Mouse (Mus musculus): Measurements from ENCODE around the gene Gm6096. TPM values are rescaled to one million over a fixed set of nuclear protein-coding genes. Genes with fewer than 3 reads are reported as not detected.

The Gm6096 gene
- polyA plus RNA-seq, 1 experiment from 2014 or later = not detected

GRCm38 (mm10) chr7:34272465-34272864 lies 21.6 kb downstream of the Gm6096 start:
- Histone ChIP-seq H3K4me3 (ENCODE audit: low read depth, low read length) (no peak overlapping the region), H3K27me3 (replicated peaks; ENCODE audit: control insufficient read depth, insufficient read depth, low read length) (no peaks in the 10 kb centered on the region), H3K36me3 (ENCODE audit: control insufficient read depth, insufficient read depth, low read length) (no peaks in the 10 kb centered on the region), H3K9me3 (ENCODE audit: control insufficient read depth, low read length) (no peaks in the 10 kb centered on the region), H3K9ac (ENCODE audit: low read length) (no peak overlapping the region), H3K4me1 (replicated peaks; ENCODE audit: control insufficient read depth, insufficient read depth, low read length) (0 out of 2 replicates have a peak, but pooled peaks cover 3% of the 10 kb centered on the region), H3K4me2 (ENCODE audit: low read length) (no peak overlapping the region), H3K27ac (ENCODE audit: low read depth) (no peak overlapping the region)
- DNase-seq (ENCODE audit: low spot score) = no peak
- ATAC-seq (replicated peaks; ENCODE audit: low FRiP score, low TSS enrichment, low read depth) = no peak
- WGBS = 63% methylated on average over 4 of the region's 4 CpGs

GRCm38 (mm10) chr7:34276066-34276465 lies 25.2 kb downstream of the Gm6096 start:
- no peak overlapping the region for H3K27ac ChIP-seq (ENCODE audit: low read depth)
- 0 out of 2 replicates have a peak, but pooled peaks cover 3% of the 10 kb centered on the region for H3K36me3 ChIP-seq (ENCODE audit: control insufficient read depth, insufficient read depth, low read length)
- ATAC-seq (replicated peaks; ENCODE audit: low FRiP score, low TSS enrichment, low read depth) (no peak), DNase-seq (ENCODE audit: low spot score) (no peak)
- no peaks in the 10 kb centered on the region for H3K27me3 ChIP-seq (replicated peaks; ENCODE audit: control insufficient read depth, insufficient read depth, low read length)
- 96% methylated on average over 3 of the region's 3 CpGs for WGBS
- H3K9me3 ChIP-seq (ENCODE audit: control insufficient read depth, low read length) = no peaks in the 10 kb centered on the region
- no peak overlapping the region for H3K4me3 ChIP-seq (ENCODE audit: low read depth, low read length)
- H3K4me2 ChIP-seq (ENCODE audit: low read length) = no peak overlapping the region
- no peaks in the 10 kb centered on the region for H3K4me1 ChIP-seq (replicated peaks; ENCODE audit: control insufficient read depth, insufficient read depth, low read length)
- no peak overlapping the region for H3K9ac ChIP-seq (ENCODE audit: low read length)

- no peak for ATAC-seq (replicated peaks; ENCODE audit: low FRiP score, low TSS enrichment, low read depth)
- Histone ChIP-seq H3K27me3 (replicated peaks; ENCODE audit: control insufficient read depth, insufficient read depth, low read length) (no peaks in the 10 kb centered on the region), H3K36me3 (ENCODE audit: control insufficient read depth, insufficient read depth, low read length) (0 out of 2 replicates have a peak, but pooled peaks cover 3% of the 10 kb centered on the region), H3K9ac (ENCODE audit: low read length) (no peak overlapping the region), H3K4me3 (ENCODE audit: low read depth, low read length) (no peak overlapping the region), H3K9me3 (ENCODE audit: control insufficient read depth, low read length) (no peaks in the 10 kb centered on the region), H3K27ac (ENCODE audit: low read depth) (no peak overlapping the region), H3K4me2 (ENCODE audit: low read length) (no peak overlapping the region), H3K4me1 (replicated peaks; ENCODE audit: control insufficient read depth, insufficient read depth, low read length) (no peaks in the 10 kb centered on the region)
- 98% methylated on average over 2 of the region's 2 CpGs for WGBS
- no peak for DNase-seq (ENCODE audit: low spot score)
Observed at GRCm38 (mm10) chr7:34277656-34278055, 26.8 kb downstream of the Gm6096 start.

- Histone ChIP-seq H3K9ac (ENCODE audit: low read length) (no peak overlapping the region), H3K4me2 (ENCODE audit: low read length) (no peak overlapping the region), H3K4me3 (ENCODE audit: low read depth, low read length) (no peak overlapping the region), H3K4me1 (replicated peaks; ENCODE audit: control insufficient read depth, insufficient read depth, low read length) (no peaks in the 10 kb centered on the region), H3K27ac (ENCODE audit: low read depth) (no peak overlapping the region), H3K27me3 (replicated peaks; ENCODE audit: control insufficient read depth, insufficient read depth, low read length) (no peaks in the 10 kb centered on the region), H3K9me3 (ENCODE audit: control insufficient read depth, low read length) (no peaks in the 10 kb centered on the region), H3K36me3 (ENCODE audit: control insufficient read depth, insufficient read depth, low read length) (0 out of 2 replicates have a peak, but pooled peaks cover 3% of the 10 kb centered on the region)
- no peak for ATAC-seq (replicated peaks; ENCODE audit: low FRiP score, low TSS enrichment, low read depth)
- DNase-seq (ENCODE audit: low spot score) = no peak
Observed at GRCm38 (mm10) chr7:34290450-34291151, 39.8 kb downstream of the Gm6096 start.

- Histone ChIP-seq H3K4me2 (ENCODE audit: low read length) (no peak overlapping the region), H3K4me3 (ENCODE audit: low read depth, low read length) (no peak overlapping the region), H3K27me3 (replicated peaks; ENCODE audit: control insufficient read depth, insufficient read depth, low read length) (no peaks in the 10 kb centered on the region), H3K9me3 (ENCODE audit: control insufficient read depth, low read length) (no peaks in the 10 kb centered on the region), H3K9ac (ENCODE audit: low read length) (no peak overlapping the region), H3K4me1 (replicated peaks; ENCODE audit: control insufficient read depth, insufficient read depth, low read length) (no peaks in the 10 kb centered on the region), H3K27ac (ENCODE audit: low read depth) (no peak overlapping the region), H3K36me3 (ENCODE audit: control insufficient read depth, insufficient read depth, low read length) (no peaks in the 10 kb centered on the region)
- WGBS = 58% methylated on average over 1 of the region's 1 CpGs
- ATAC-seq (replicated peaks; ENCODE audit: low FRiP score, low TSS enrichment, low read depth) (no peak), DNase-seq (ENCODE audit: low spot score) (no peak)
Observed at GRCm38 (mm10) chr7:34291265-34291664, 40.4 kb downstream of the Gm6096 start.

GRCm38 (mm10) chr7:34292633-34293032 lies 41.8 kb downstream of the Gm6096 start:
- no peaks in the 10 kb centered on the region for H3K4me1 ChIP-seq (replicated peaks; ENCODE audit: control insufficient read depth, insufficient read depth, low read length)
- H3K4me3 ChIP-seq (ENCODE audit: low read depth, low read length) = no peak overlapping the region
- no peak overlapping the region for H3K9ac ChIP-seq (ENCODE audit: low read length)
- no peaks in the 10 kb centered on the region for H3K27me3 ChIP-seq (replicated peaks; ENCODE audit: control insufficient read depth, insufficient read depth, low read length)
- no peak overlapping the region for H3K27ac ChIP-seq (ENCODE audit: low read depth)
- DNase-seq (ENCODE audit: low spot score) (no peak), ATAC-seq (replicated peaks; ENCODE audit: low FRiP score, low TSS enrichment, low read depth) (no peak)
- H3K4me2 ChIP-seq (ENCODE audit: low read length) = no peak overlapping the region
- no peaks in the 10 kb centered on the region for H3K36me3 ChIP-seq (ENCODE audit: control insufficient read depth, insufficient read depth, low read length)
- WGBS = 87% methylated on average over 2 of the region's 2 CpGs
- H3K9me3 ChIP-seq (ENCODE audit: control insufficient read depth, low read length) = no peaks in the 10 kb centered on the region

GRCm38 (mm10) chr7:34296124-34296523 lies 45.3 kb downstream of the Gm6096 start:
- no peak overlapping the region for H3K27ac ChIP-seq (ENCODE audit: low read depth)
- no peak overlapping the region for H3K4me3 ChIP-seq (ENCODE audit: low read depth, low read length)
- H3K9ac ChIP-seq (ENCODE audit: low read length) = no peak overlapping the region
- peaks cover 6% of the 10 kb centered on the region; the same call in 1 of the 2 replicates for H3K4me1 ChIP-seq (replicated peaks; ENCODE audit: control insufficient read depth, insufficient read depth, low read length)
- H3K4me2 ChIP-seq (ENCODE audit: low read length) = no peak overlapping the region
- no peaks in the 10 kb centered on the region for H3K36me3 ChIP-seq (ENCODE audit: control insufficient read depth, insufficient read depth, low read length)
- H3K27me3 ChIP-seq (replicated peaks; ENCODE audit: control insufficient read depth, insufficient read depth, low read length) = no peaks in the 10 kb centered on the region
- H3K9me3 ChIP-seq (ENCODE audit: control insufficient read depth, low read length) = no peaks in the 10 kb centered on the region
- DNase-seq (ENCODE audit: low spot score) (no peak), ATAC-seq (replicated peaks; ENCODE audit: low FRiP score, low TSS enrichment, low read depth) (no peak)
- 94% methylated on average over 3 of the region's 3 CpGs for WGBS

- Histone ChIP-seq H3K27ac (ENCODE audit: low read depth) (no peak overlapping the region), H3K4me1 (replicated peaks; ENCODE audit: control insufficient read depth, insufficient read depth, low read length) (peaks cover 6% of the 10 kb centered on the region; the same call in 1 of the 2 replicates), H3K9me3 (ENCODE audit: control insufficient read depth, low read length) (no peaks in the 10 kb centered on the region), H3K9ac (ENCODE audit: low read length) (no peak overlapping the region), H3K4me2 (ENCODE audit: low read length) (no peak overlapping the region), H3K36me3 (ENCODE audit: control insufficient read depth, insufficient read depth, low read length) (0 out of 2 replicates have a peak, but pooled peaks cover 5% of the 10 kb centered on the region), H3K27me3 (replicated peaks; ENCODE audit: control insufficient read depth, insufficient read depth, low read length) (no peaks in the 10 kb centered on the region), H3K4me3 (ENCODE audit: low read depth, low read length) (no peak overlapping the region)
- no peak for DNase-seq (ENCODE audit: low spot score)
- ATAC-seq (replicated peaks; ENCODE audit: low FRiP score, low TSS enrichment, low read depth) = no peak
- 95% methylated on average over 2 of the region's 2 CpGs for WGBS
Observed at GRCm38 (mm10) chr7:34298818-34299217, 48.0 kb downstream of the Gm6096 start.

All from intestine, embryonic 14.5 days (tissue).